Mouse (Mus musculus): ENCODE measurements around the gene Hist1h1e. TPM values are rescaled to one million over a fixed set of nuclear protein-coding genes. Genes with fewer than 3 reads are reported as not detected.
"Not testable (repeated sequence)": the region's sequence is repeated elsewhere in the genome, so short reads cannot be mapped to it uniquely, and the experiment has no call there.

Hist1h1e gene
- polyA plus RNA-seq, 1 experiment from 2014 or later, result 9.1 TPM

- peak; percentile 29 for DNase-seq (ENCODE audit: low spot score)
- Histone ChIP-seq H3K4me2 (replicated peaks; ENCODE audit: low read depth) (no peak overlapping the region), H3K27me3 (ENCODE audit: control insufficient read depth, insufficient read depth, low read length) (no peaks in the 10 kb centered on the region), H3K4me3 (ENCODE audit: low read depth, low read length) (no peak overlapping the region), H3K27ac (replicated peaks) (no peak overlapping the region), H3K9me3 (ENCODE audit: control insufficient read depth, low read length) (no peaks in the 10 kb centered on the region), H3K36me3 (ENCODE audit: control insufficient read depth, insufficient read depth, low read length) (no peaks in the 10 kb centered on the region), H3K4me1 (replicated peaks; ENCODE audit: control insufficient read depth, insufficient read depth) (no peaks in the 10 kb centered on the region), H3K9ac (ENCODE audit: low read length) (no peak overlapping the region)
- 66% methylated on average over 7 of the region's 7 CpGs for WGBS
- no peak for TF ChIP-seq EP300 (optimal IDR thresholded peaks at IDR 0.05)
- no peak for TF ChIP-seq CTCF (IDR thresholded peaks at IDR 0.05; ENCODE audit: low read depth)
- ATAC-seq (ENCODE audit: low FRiP score, low TSS enrichment), result peak; percentile 64; the same call in 1 of the 2 replicates
These were observed 26.6 kb downstream of the Hist1h1e start for GRCm38 (mm10) chr13:23595622-23596372.

GRCm38 (mm10) chr13:23595185-23595584 is 27.2 kb downstream of the Hist1h1e start:
- DNase-seq (ENCODE audit: low spot score), result no peak
- no peak for ATAC-seq (ENCODE audit: low FRiP score, low TSS enrichment)
- H3K27ac ChIP-seq (replicated peaks), result no peak overlapping the region
- H3K4me2 ChIP-seq (replicated peaks; ENCODE audit: low read depth), result no peak overlapping the region
- H3K9ac ChIP-seq (ENCODE audit: low read length), result no peak overlapping the region
- H3K27me3 ChIP-seq (ENCODE audit: control insufficient read depth, insufficient read depth, low read length), result no peaks in the 10 kb centered on the region
- H3K9me3 ChIP-seq (ENCODE audit: control insufficient read depth, low read length), result no peaks in the 10 kb centered on the region
- H3K36me3 ChIP-seq (ENCODE audit: control insufficient read depth, insufficient read depth, low read length), result no peaks in the 10 kb centered on the region
- no peak overlapping the region for H3K4me3 ChIP-seq (ENCODE audit: low read depth, low read length)
- WGBS, result 74% methylated on average over 2 of the region's 2 CpGs
- TF ChIP-seq CTCF (IDR thresholded peaks at IDR 0.05; ENCODE audit: low read depth), result no peak
- TF ChIP-seq EP300 (optimal IDR thresholded peaks at IDR 0.05), result no peak
- H3K4me1 ChIP-seq (replicated peaks; ENCODE audit: control insufficient read depth, insufficient read depth), result no peaks in the 10 kb centered on the region

GRCm38 (mm10) chr13:23593051-23593770 is 29.1 kb downstream of the Hist1h1e start:
- Histone ChIP-seq H3K9ac (ENCODE audit: low read length) (no peak overlapping the region), H3K9me3 (ENCODE audit: control insufficient read depth, low read length) (no peaks in the 10 kb centered on the region), H3K27ac (replicated peaks) (peak overlapping the region; percentile 49)

GRCm38 (mm10) chr13:23592614-23593013 is 29.7 kb downstream of the Hist1h1e start:
- no peaks in the 10 kb centered on the region for H3K27me3 ChIP-seq (ENCODE audit: control insufficient read depth, insufficient read depth, low read length)
- no peaks in the 10 kb centered on the region for H3K36me3 ChIP-seq (ENCODE audit: control insufficient read depth, insufficient read depth, low read length)
- no peak for TF ChIP-seq CTCF (IDR thresholded peaks at IDR 0.05; ENCODE audit: low read depth)
- no peak for TF ChIP-seq EP300 (optimal IDR thresholded peaks at IDR 0.05)
- H3K4me3 ChIP-seq (ENCODE audit: low read depth, low read length), result no peak overlapping the region
- H3K4me2 ChIP-seq (replicated peaks; ENCODE audit: low read depth), result no peak overlapping the region
- no peaks in the 10 kb centered on the region for H3K4me1 ChIP-seq (replicated peaks; ENCODE audit: control insufficient read depth, insufficient read depth)
- WGBS, result 64% methylated on average over 7 of the region's 7 CpGs
- no peak for ATAC-seq (ENCODE audit: low FRiP score, low TSS enrichment)
- no peak overlapping the region for H3K9ac ChIP-seq (ENCODE audit: low read length)
- no peak for DNase-seq (ENCODE audit: low spot score)
- H3K9me3 ChIP-seq (ENCODE audit: control insufficient read depth, low read length), result no peaks in the 10 kb centered on the region
- no peak overlapping the region; the same call in 1 of the 2 replicates for H3K27ac ChIP-seq (replicated peaks)

More at GRCm38 (mm10) chr13:23593051-23593770, 29.1 kb downstream of the Hist1h1e start:
- Histone ChIP-seq H3K27me3 (ENCODE audit: control insufficient read depth, insufficient read depth, low read length) (no peaks in the 10 kb centered on the region), H3K4me1 (replicated peaks; ENCODE audit: control insufficient read depth, insufficient read depth) (no peaks in the 10 kb centered on the region), H3K36me3 (ENCODE audit: control insufficient read depth, insufficient read depth, low read length) (no peaks in the 10 kb centered on the region), H3K4me2 (replicated peaks; ENCODE audit: low read depth) (no peak overlapping the region), H3K4me3 (ENCODE audit: low read depth, low read length) (no peak overlapping the region)
- TF ChIP-seq EP300 (optimal IDR thresholded peaks at IDR 0.05) (no peak), CTCF (IDR thresholded peaks at IDR 0.05; ENCODE audit: low read depth) (no peak)
- WGBS, result 52% methylated on average over 5 of the region's 5 CpGs
- DNase-seq (ENCODE audit: low spot score), result peak; percentile 29
- ATAC-seq (ENCODE audit: low FRiP score, low TSS enrichment), result peak; percentile 51

GRCm38 (mm10) chr13:23591886-23592285 is 30.5 kb downstream of the Hist1h1e start:
- H3K4me3 ChIP-seq (ENCODE audit: low read depth, low read length); H3K36me3 ChIP-seq (ENCODE audit: control insufficient read depth, insufficient read depth, low read length); ATAC-seq (ENCODE audit: low FRiP score, low TSS enrichment); H3K4me1 ChIP-seq (replicated peaks; ENCODE audit: control insufficient read depth, insufficient read depth); H3K9ac ChIP-seq (ENCODE audit: low read length); H3K4me2 ChIP-seq (replicated peaks; ENCODE audit: low read depth); DNase-seq (ENCODE audit: low spot score); H3K27me3 ChIP-seq (ENCODE audit: control insufficient read depth, insufficient read depth, low read length); H3K9me3 ChIP-seq (ENCODE audit: control insufficient read depth, low read length); H3K27ac ChIP-seq (replicated peaks): not testable (repeated sequence)
- WGBS, result 74% methylated on average over 7 of the region's 7 CpGs

- Histone ChIP-seq H3K4me2 (replicated peaks; ENCODE audit: low read depth) (no peak overlapping the region), H3K36me3 (ENCODE audit: control insufficient read depth, insufficient read depth, low read length) (no peaks in the 10 kb centered on the region), H3K27me3 (ENCODE audit: control insufficient read depth, insufficient read depth, low read length) (no peaks in the 10 kb centered on the region), H3K4me1 (replicated peaks; ENCODE audit: control insufficient read depth, insufficient read depth) (no peaks in the 10 kb centered on the region), H3K9ac (ENCODE audit: low read length) (no peak overlapping the region), H3K27ac (replicated peaks) (no peak overlapping the region), H3K9me3 (ENCODE audit: control insufficient read depth, low read length) (no peaks in the 10 kb centered on the region), H3K4me3 (ENCODE audit: low read depth, low read length) (no peak overlapping the region)
- no peak for TF ChIP-seq CTCF (IDR thresholded peaks at IDR 0.05; ENCODE audit: low read depth)
- no peak for TF ChIP-seq EP300 (optimal IDR thresholded peaks at IDR 0.05)
- ATAC-seq (ENCODE audit: low FRiP score, low TSS enrichment) (no peak), DNase-seq (ENCODE audit: low spot score) (no peak)
- 93% methylated on average over 7 of the region's 7 CpGs for WGBS
These were observed 31.2 kb downstream of the Hist1h1e start for GRCm38 (mm10) chr13:23591206-23591605.

Data from stomach, postnatal 0 days (tissue).